Mouse (Mus musculus) midbrain, embryonic 13.5 days (tissue): ENCODE measurements at regions not wholly inside any gene's neighbourhood (a gene's known extent, or its start where the extent isn't known, plus 50 kb on each side); places are given as distances from the start of the nearest gene placed in this dataset.

Source experiments
- ATAC-seq: fragments of 200-750 bp; cut with Nextera tagmentation; 2 replicates; pipeline ENCODE4 v1.8.0; 2017; ENCODE audit warnings: mild to moderate bottlenecking, moderate TSS enrichment, moderate library complexity
- H3K27ac ChIP-seq: fragments of 300-500 bp; sonication (generic); 2 replicates; pipeline ENCODE4 v1.5.1; 2015; ENCODE audit warnings: inconsistent platforms, mild to moderate bottlenecking, moderate library complexity
- H3K27me3 ChIP-seq: fragments of 300-500 bp; sonication (generic); 2 replicates; pipeline ENCODE4 v1.6.1; 2015; ENCODE audit warnings: mild to moderate bottlenecking, inconsistent platforms
- H3K36me3 ChIP-seq: fragments of 300-500 bp; sonication (generic); 2 replicates; pipeline ENCODE4 v1.6.1; 2015; ENCODE audit warnings: mild to moderate bottlenecking, inconsistent platforms
- H3K4me1 ChIP-seq: fragments of 300-500 bp; sonication (generic); replicated peaks from 2 replicates; pipeline ENCODE4 v1.6.1; 2015; ENCODE audit warnings: inconsistent platforms
- H3K4me2 ChIP-seq: fragments of 300-500 bp; sonication (generic); replicated peaks from 2 replicates; pipeline ENCODE4 v1.6.1; 2015; ENCODE audit warnings: moderate library complexity, mild to moderate bottlenecking, inconsistent platforms
- H3K4me3 ChIP-seq: fragments of 300-500 bp; sonication (generic); replicated peaks from 2 replicates; pipeline ENCODE4 v1.5.1; 2015; ENCODE audit warnings: mild to moderate bottlenecking, inconsistent platforms
- H3K9ac ChIP-seq: fragments of 300-500 bp; sonication (generic); replicated peaks from 2 replicates; pipeline ENCODE4 v1.6.1; 2015; ENCODE audit warnings: mild to moderate bottlenecking, inconsistent platforms
- H3K9me3 ChIP-seq: fragments of 300-500 bp; sonication (generic); 2 replicates; pipeline ENCODE4 v1.6.1; 2016; ENCODE audit warnings: mild to moderate bottlenecking, inconsistent platforms
- WGBS: fragments of 180-500 bp; shearing (Covaris S2); methylation state at CpG from one replicate; pipeline ENCODE4 v1.1.7; 2015; 5-methylcytosine and 5-hydroxymethylcytosine counted together

GRCm38 (mm10) chr7:138547881-138548280 is 150.4 kb upstream of the Tcerg1l start:
- no peaks in the 10 kb centered on the region for H3K9me3 ChIP-seq
- no peak for ATAC-seq
- no peaks in the 10 kb centered on the region for H3K36me3 ChIP-seq
- WGBS: 74% methylated on average over 7 of the region's 7 CpGs
- H3K4me3 ChIP-seq: no peak overlapping the region
- H3K9ac ChIP-seq: no peak overlapping the region
- peaks cover 5% of the 10 kb centered on the region; the same call in 1 of the 2 replicates for H3K27me3 ChIP-seq
- no peak overlapping the region for H3K4me2 ChIP-seq
- H3K27ac ChIP-seq: no peak overlapping the region
- peaks cover 28% of the 10 kb centered on the region for H3K4me1 ChIP-seq

DNA sequence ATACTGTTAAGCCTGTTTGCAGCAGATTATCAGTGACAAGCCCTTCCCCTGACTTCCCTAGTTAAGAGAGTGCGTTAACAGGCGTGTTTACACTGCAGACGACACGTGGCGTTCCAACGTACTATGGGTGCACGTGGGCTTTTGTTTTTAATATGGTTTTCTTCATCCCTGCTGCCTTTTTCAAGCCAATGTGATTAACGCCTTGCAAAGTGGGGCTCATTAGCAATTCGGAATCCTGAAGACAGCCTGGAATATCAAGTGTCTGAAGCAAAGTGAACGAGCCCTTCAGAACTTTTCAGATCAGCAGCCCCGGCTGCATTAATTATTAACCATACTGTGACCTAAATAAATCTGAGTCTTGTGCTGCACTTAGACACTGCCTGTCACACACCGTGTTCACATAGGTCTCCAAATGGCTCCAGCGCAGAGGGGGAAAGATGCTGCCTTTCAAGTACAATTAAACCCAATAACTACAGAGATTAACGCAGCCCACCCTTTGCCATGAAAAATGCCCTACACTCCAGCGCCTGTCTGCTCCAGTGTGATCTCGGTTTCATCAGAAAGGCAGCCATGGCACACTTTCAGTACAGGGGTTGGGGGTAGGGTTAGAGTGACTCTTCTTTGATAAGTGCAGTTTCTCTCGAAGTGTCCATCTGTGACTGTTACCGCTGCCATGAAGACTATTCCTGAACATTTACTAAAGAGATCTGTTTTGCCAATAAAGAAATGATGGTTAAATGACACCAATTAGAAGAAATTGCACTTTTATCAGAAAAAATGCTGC is 140.7 kb upstream of the Tcerg1l start:
- no peaks in the 10 kb centered on the region for H3K27me3 ChIP-seq
- no peak overlapping the region for H3K27ac ChIP-seq
- H3K4me3 ChIP-seq: no peak overlapping the region
- ATAC-seq: no peak
- peaks cover 9% of the 10 kb centered on the region for H3K4me1 ChIP-seq
- H3K9me3 ChIP-seq: no peaks in the 10 kb centered on the region
- H3K36me3 ChIP-seq: no peaks in the 10 kb centered on the region
- no peak overlapping the region for H3K9ac ChIP-seq
- no peak overlapping the region for H3K4me2 ChIP-seq
- 51% methylated on average over 18 of the region's 18 CpGs for WGBS

DNA sequence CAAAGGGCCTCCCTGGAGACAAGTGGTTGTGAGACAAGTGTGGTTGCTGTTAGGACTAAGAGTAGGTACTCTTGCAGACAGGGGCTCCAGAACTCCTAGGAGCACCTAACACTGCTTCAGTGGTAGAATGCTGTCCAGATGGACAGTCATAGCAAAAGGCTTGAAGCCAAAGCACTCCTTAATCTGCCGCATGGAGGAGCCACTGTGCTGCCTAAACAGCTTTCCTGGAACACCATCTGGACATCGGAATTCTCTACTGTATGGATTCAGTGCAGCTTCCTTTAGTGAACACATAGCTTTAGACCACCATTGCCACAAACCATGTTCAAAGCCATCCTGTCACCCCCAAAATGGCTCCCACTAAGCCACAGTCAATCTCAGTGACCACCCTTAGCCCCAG is 128.6 kb upstream of the Tcerg1l start:
- Histone ChIP-seq H3K4me3 (no peak overlapping the region), H3K9ac (no peak overlapping the region), H3K36me3 (no peaks in the 10 kb centered on the region), H3K27me3 (no peaks in the 10 kb centered on the region), H3K4me1 (no peaks in the 10 kb centered on the region), H3K4me2 (no peak overlapping the region), H3K27ac (no peak overlapping the region), H3K9me3 (no peaks in the 10 kb centered on the region)
- ATAC-seq: no peak
- WGBS: 89% methylated on average over 2 of the region's 2 CpGs

- H3K27me3 ChIP-seq: no peaks in the 10 kb centered on the region
- H3K4me2 ChIP-seq: no peak overlapping the region
- no peaks in the 10 kb centered on the region for H3K4me1 ChIP-seq
- H3K27ac ChIP-seq: no peak overlapping the region
- no peak overlapping the region for H3K9ac ChIP-seq
- H3K4me3 ChIP-seq: no peak overlapping the region
- ATAC-seq: no peak
- no peaks in the 10 kb centered on the region for H3K9me3 ChIP-seq
- 84% methylated on average over 3 of the region's 3 CpGs for WGBS
- H3K36me3 ChIP-seq: no peaks in the 10 kb centered on the region
Measured at GRCm38 (mm10) chr7:138524936-138525335, 127.4 kb upstream of the Tcerg1l start.

DNA sequence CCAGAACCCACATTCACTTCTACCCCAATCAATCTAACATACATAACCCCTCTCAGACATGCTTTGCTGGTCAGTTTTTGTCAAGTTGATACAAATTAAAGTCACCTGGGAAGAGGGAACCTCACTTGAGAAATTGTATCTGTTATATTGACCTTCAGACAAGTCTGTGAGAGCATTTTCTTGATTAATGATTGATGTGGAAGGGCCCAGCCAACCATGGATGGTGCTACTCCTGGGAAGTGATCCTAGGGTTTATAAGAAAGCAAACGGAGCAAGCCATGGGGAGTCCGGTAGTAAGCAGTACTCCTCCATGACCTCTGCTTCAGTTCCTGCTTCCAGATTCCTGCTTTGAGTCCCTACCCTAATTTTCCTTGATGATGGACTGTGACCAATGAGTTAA is 116.6 kb upstream of the Tcerg1l start:
- Histone ChIP-seq H3K4me3 (no peak overlapping the region), H3K9ac (no peak overlapping the region), H3K36me3 (no peaks in the 10 kb centered on the region), H3K27ac (no peak overlapping the region), H3K27me3 (no peaks in the 10 kb centered on the region), H3K4me1 (no peaks in the 10 kb centered on the region), H3K9me3 (no peaks in the 10 kb centered on the region), H3K4me2 (no peak overlapping the region)
- ATAC-seq: no peak
- WGBS: 94% methylated on average over 2 of the region's 2 CpGs

DNA sequence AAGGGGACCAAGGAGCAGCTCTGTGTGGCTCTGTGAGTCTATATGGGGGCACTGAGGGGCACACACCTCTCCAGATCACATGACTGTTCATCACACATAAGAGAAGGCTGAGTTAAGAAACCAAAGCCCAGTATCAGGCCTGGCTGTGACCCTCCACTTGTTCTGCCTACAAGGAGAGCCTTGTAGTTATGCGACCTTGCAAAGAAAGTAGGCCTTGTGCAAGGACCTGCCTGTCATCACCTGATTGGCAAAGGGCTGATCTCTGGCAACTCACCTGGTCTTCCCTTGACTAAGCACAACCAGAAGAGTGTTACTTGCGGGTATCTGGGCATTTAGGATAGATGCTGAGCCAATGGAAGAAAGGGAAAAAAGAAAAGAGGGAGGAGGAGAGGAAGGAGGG is 107.7 kb upstream of the Tcerg1l start:
- H3K9ac ChIP-seq: no peak overlapping the region

DNA sequence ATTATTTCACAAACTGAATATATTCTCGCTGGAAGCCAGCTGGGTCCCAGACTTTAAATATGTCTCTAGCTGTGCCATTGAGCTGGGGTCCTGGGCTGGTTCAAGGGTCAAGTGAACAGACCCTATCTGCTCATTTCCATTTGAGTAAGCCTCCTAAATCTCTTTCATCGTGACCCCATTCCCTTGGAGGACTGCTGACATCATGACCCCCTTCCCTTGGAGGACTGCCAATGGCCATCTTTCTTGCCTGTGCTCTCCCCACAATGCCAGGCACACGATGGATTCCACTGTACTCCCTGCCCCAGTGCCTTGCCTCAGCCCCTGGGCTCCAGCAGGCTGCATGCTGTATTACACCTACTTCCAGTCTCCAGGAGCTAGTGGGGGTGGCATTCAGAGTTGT is 106.5 kb upstream of the Tcerg1l start:
- no peaks in the 10 kb centered on the region for H3K27me3 ChIP-seq
- H3K4me2 ChIP-seq: no peak overlapping the region
- 36% methylated on average over 3 of the region's 3 CpGs for WGBS
- H3K9me3 ChIP-seq: no peaks in the 10 kb centered on the region
- H3K4me1 ChIP-seq: peaks cover 17% of the 10 kb centered on the region
- no peak overlapping the region for H3K9ac ChIP-seq
- no peaks in the 10 kb centered on the region for H3K36me3 ChIP-seq
- no peak overlapping the region for H3K4me3 ChIP-seq
- no peak overlapping the region for H3K27ac ChIP-seq
- ATAC-seq: no peak

More for the DNA sequence above, 107.7 kb upstream of the Tcerg1l start:
- no peak overlapping the region for H3K4me2 ChIP-seq
- no peak overlapping the region for H3K4me3 ChIP-seq
- no peak for ATAC-seq
- no peaks in the 10 kb centered on the region for H3K27me3 ChIP-seq
- no peaks in the 10 kb centered on the region for H3K36me3 ChIP-seq
- WGBS: 82% methylated on average over 2 of the region's 2 CpGs
- H3K4me1 ChIP-seq: peaks cover 17% of the 10 kb centered on the region
- H3K9me3 ChIP-seq: no peaks in the 10 kb centered on the region
- H3K27ac ChIP-seq: no peak overlapping the region

GRCm38 (mm10) chr7:138503016-138503415 is 105.5 kb upstream of the Tcerg1l start:
- Histone ChIP-seq H3K27me3 (no peaks in the 10 kb centered on the region), H3K4me1 (peaks cover 17% of the 10 kb centered on the region), H3K36me3 (no peaks in the 10 kb centered on the region), H3K4me2 (no peak overlapping the region), H3K9ac (no peak overlapping the region), H3K4me3 (no peak overlapping the region), H3K27ac (no peak overlapping the region), H3K9me3 (no peaks in the 10 kb centered on the region)
- WGBS: 85% methylated on average over 3 of the region's 3 CpGs
- ATAC-seq: no peak

DNA sequence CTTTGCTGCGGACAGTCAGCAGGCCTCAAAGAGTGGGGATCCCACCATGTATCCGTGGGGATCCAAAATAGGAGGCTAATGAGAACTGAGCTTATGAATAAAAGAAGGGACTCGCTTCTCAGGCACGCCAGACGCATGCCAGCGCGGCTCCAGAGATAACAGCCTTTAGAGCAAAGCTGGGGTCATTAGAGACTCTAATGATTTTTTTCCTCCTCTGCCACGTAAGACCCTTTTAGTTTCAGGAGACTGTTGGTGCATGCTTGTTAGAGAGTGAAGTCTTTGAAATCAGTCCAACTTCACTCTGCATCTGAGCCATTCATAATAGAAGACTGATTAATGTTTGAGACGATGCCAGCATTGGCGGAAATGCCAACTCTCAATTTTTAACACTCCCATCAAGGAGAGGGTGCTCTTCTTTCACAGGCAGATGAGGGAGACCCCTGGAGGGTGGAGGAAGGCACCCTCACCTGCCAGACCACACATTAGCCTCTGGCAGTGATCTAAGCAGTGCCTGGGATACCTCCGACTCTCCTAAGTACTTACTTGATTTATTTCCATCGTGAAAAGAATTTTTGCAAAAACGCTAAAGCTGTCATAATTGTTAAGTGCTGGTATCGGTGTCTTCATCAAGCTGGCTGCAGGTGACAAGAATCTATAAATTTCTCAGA is 104.0 kb upstream of the Tcerg1l start:
- Histone ChIP-seq H3K36me3 (no peaks in the 10 kb centered on the region), H3K9me3 (no peaks in the 10 kb centered on the region), H3K27ac (peak overlapping the region; percentile 44; the same call in 1 of the 2 replicates), H3K4me2 (no peak overlapping the region), H3K9ac (no peak overlapping the region), H3K4me3 (no peak overlapping the region), H3K4me1 (peaks cover 17% of the 10 kb centered on the region), H3K27me3 (no peaks in the 10 kb centered on the region)
- peak; percentile 80 for ATAC-seq
- 55% methylated on average over 14 of the region's 14 CpGs for WGBS

DNA sequence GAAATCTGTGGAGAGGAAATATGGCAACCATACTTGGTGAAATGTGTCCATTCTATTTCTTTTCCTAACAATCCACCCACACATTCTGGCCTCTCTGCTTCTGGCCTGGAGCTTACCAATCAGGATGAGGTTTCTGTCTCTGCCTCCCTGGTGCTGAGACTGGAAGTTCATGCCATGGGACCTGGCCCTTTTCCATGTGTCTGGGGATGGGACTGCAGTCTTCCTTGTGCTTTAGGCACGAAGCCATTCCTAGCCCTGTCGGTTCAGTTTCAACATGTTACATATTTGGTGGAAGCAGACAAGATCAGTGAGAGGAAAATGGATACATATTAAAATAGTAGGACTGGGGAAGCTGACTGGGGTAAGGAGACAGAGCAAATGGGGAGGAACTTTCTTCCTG is 100.2 kb upstream of the Tcerg1l start:
- H3K27me3 ChIP-seq: no peaks in the 10 kb centered on the region
- no peak overlapping the region for H3K27ac ChIP-seq
- no peak for ATAC-seq
- H3K4me3 ChIP-seq: no peak overlapping the region
- H3K4me2 ChIP-seq: no peak overlapping the region
- H3K36me3 ChIP-seq: no peaks in the 10 kb centered on the region
- H3K4me1 ChIP-seq: peaks cover 11% of the 10 kb centered on the region
- H3K9ac ChIP-seq: no peak overlapping the region
- 89% methylated on average over 2 of the region's 2 CpGs for WGBS
- no peaks in the 10 kb centered on the region for H3K9me3 ChIP-seq

DNA sequence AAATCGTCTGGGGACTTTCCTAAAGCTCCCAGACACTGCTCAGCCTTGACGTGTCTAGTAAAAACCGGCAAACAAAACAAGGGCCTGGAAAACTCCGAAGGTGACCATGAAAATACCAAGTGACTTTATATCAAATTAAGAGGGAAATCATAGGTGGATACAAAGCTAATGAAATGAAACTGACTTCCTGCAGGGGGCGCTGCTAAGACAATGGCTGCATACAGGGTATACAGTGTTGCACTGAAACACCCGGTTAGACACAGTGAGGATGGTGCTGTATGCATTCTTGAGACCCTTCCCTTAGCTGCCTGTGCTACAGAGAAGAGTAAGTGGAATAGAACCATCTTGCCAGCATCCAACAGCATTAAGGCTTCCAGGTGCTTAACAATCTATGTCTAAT is 99.7 kb upstream of the Tcerg1l start:
- WGBS: 64% methylated on average over 6 of the region's 6 CpGs
- peaks cover 11% of the 10 kb centered on the region for H3K4me1 ChIP-seq
- H3K9me3 ChIP-seq: no peaks in the 10 kb centered on the region
- no peaks in the 10 kb centered on the region for H3K27me3 ChIP-seq
- ATAC-seq: no peak
- no peak overlapping the region for H3K27ac ChIP-seq
- no peak overlapping the region for H3K4me3 ChIP-seq
- H3K9ac ChIP-seq: no peak overlapping the region
- H3K4me2 ChIP-seq: no peak overlapping the region
- H3K36me3 ChIP-seq: no peaks in the 10 kb centered on the region

DNA sequence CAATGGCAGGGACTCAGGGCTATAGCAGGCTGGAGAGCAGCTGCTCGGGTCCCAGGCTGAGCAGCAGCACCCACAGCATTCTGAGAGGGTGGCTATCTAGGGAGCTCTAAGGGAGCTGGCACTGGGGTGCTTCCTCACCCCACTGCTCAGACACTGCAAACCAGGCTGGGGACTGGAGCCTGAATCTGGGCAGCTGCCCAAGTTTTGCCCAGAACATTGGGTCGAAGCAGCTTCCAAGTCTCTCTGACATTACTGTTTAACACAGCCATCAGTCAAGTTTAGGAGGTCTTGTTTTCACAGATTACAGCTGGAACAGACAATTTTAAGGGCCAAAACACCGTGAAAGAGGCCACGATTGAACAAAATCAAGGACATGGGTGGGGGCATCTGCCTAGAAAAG is 96.1 kb upstream of the Tcerg1l start:
- Histone ChIP-seq H3K4me3 (no peak overlapping the region), H3K4me1 (no peaks in the 10 kb centered on the region), H3K36me3 (no peaks in the 10 kb centered on the region), H3K9me3 (no peaks in the 10 kb centered on the region), H3K9ac (no peak overlapping the region), H3K27me3 (no peaks in the 10 kb centered on the region), H3K27ac (no peak overlapping the region), H3K4me2 (no peak overlapping the region)
- WGBS: 81% methylated on average over 4 of the region's 4 CpGs
- no peak for ATAC-seq
